Mouse (Mus musculus) liver, adult 2 months (tissue): ENCODE measurements at regions not wholly inside any gene's neighbourhood (a gene's known extent, or its start where the extent isn't known, plus 50 kb on each side); places are given as distances from the start of the nearest gene placed in this dataset.

ENCODE experiments used
- CTCF ChIP-seq: fragments of 200-500 bp; IDR thresholded peaks from 2 replicates; pipeline ENCODE4 v1.5.1; 2011; ENCODE audit warnings: low read depth, low read length, control low read depth
- POLR2A ChIP-seq: fragments of 200-500 bp; IDR thresholded peaks from 2 replicates; pipeline ENCODE4 v1.6.1; 2011; ENCODE audit warnings: low read length, control low read depth; ENCODE audit not compliant: insufficient read depth; ENCODE audit errors: extremely low read depth

- TF ChIP-seq POLR2A (no peak), CTCF (no peak)
Observed at GRCm38 (mm10) chr12:36793799-36794198, 314.5 kb upstream of the Meox2 start.
